Mouse (Mus musculus) c-Kit-positive CD71-positive TER-119-positive erythroid progenitor cells, embryonic 14.5 days (primary cell): ENCODE data around the gene Defb46.

Source experiments
- DNase-seq: peaks from one replicate; pipeline ENCODE4 v3.0.0-alpha.2; 2013; ENCODE audit warnings: low spot score

Gene Defb46

GRCm38 (mm10) chr8:19239616-19240015 lies at the start of gene Defb46:
Gene Defb46, plus strand, starts transcription at chr8:19239916.
- DNase-seq = no peak

- no peak for DNase-seq
These were observed 14.6 kb upstream of the Defb46 start, which contains the start of gene Defb6 for GRCm38 (mm10) chr8:19225161-19225560. Gene Defb6, plus strand, starts transcription at chr8:19225478.

GRCm38 (mm10) chr8:19238101-19238500 lies 1.6 kb upstream of the Defb46 start:
- DNase-seq = no peak

GRCm38 (mm10) chr8:19247280-19247679 lies 7.6 kb downstream of the Defb46 start, which contains the start of gene Defb5:
Gene Defb5, plus strand, starts transcription at chr8:19247580.
- DNase-seq = no peak

- DNase-seq = no peak
These were observed 18.4 kb downstream of the Defb46 start for GRCm38 (mm10) chr8:19258136-19258535.

- no peak for DNase-seq
These were observed 20.0 kb downstream of the Defb46 start for GRCm38 (mm10) chr8:19259667-19260066.
